In genomic region chr3:95296103-95296469, GRCm38 (mm10) we compare ENCODE assay signal across 9 mouse cellular contexts. TPM values are rescaled to one million over a fixed set of nuclear protein-coding genes. Genes with fewer than 3 reads are reported as not detected.
DNase-seq lines count a peak whose midpoint lies in the region; ATAC-seq lines count a peak whose summit lies in the region.
"Had no signal": no experiment of that assay in that cellular context is flagged by ENCODE, and none has a peak within 500 bp of the region (broad histone marks: within the 10 kb centered on the region; RNA-seq: fewer than 3 reads in every experiment).

No protein-coding gene starts in this region.

- H3K4me1 ChIP-seq in liver, embryonic 11.5 days (replicated peaks; ENCODE audit: control insufficient read depth, insufficient read depth, low read length) = peaks cover 12% of the 10 kb centered on the region

- intact Hi-C loops in heart, postnatal 14 days (cut with DNase I) = no loop called here

- peaks cover 11% of the 10 kb centered on the region; the same call in 1 of the 2 replicates for H3K36me3 ChIP-seq in liver, embryonic 11.5 days (ENCODE audit: control insufficient read depth, insufficient read depth, low read length)

- H3K4me3 ChIP-seq in liver, embryonic 11.5 days (ENCODE audit: low read depth, low read length) = no peak overlapping the region

- H3K27me3 ChIP-seq in liver, embryonic 11.5 days (replicated peaks; ENCODE audit: control insufficient read depth, insufficient read depth, low read length) = no peaks in the 10 kb centered on the region

- no peak overlapping the region for H3K27ac ChIP-seq in liver, embryonic 11.5 days (ENCODE audit: low read depth, low read length)

- peak; percentile 56 to 67 for DNase-seq in cerebellum, postnatal 14 days
- no peak for DNase-seq in cerebellum, adult 9-10 months
- DNase-seq in urinary bladder, postnatal 25 days (ENCODE audit: low spot score) = peak; percentile 45
- no peak for DNase-seq in urinary bladder, postnatal 36 days (ENCODE audit: low spot score in 2 of 2)
- peak; percentile 43 to 64 for DNase-seq in heart, postnatal 14 days
- DNase-seq in liver, embryonic 11.5 days (ENCODE audit: low spot score) = no peak
- peak; percentile 31 to 45 for DNase-seq in natural killer cell, adult 2 months (ENCODE audit: low spot score in 2 of 2)

- 0 out of 2 replicates have a peak, but pooled peaks have one; percentile 30 for ATAC-seq in liver, embryonic 11.5 days (replicated peaks; ENCODE audit: low FRiP score)
- no peak for ATAC-seq in granulocyte monocyte progenitor cell, adult 5-6 weeks (replicated peaks; ENCODE audit: poor library complexity, severe bottlenecking)

- H3K9me3 ChIP-seq in liver, embryonic 11.5 days (ENCODE audit: control insufficient read depth, low read length) = no peaks in the 10 kb centered on the region

- H3K4me2 ChIP-seq in liver, embryonic 11.5 days = no peak overlapping the region

- WGBS in liver, embryonic 11.5 days = 19% methylated on average over 5 of the region's 5 CpGs

- no peak overlapping the region for H3K9ac ChIP-seq in liver, embryonic 11.5 days (ENCODE audit: low read depth, low read length)

RNA-seq across cellular contexts. Expression of gene Anxa9, which starts 10.9 kb away (rescaled TPM):
- under 1 TPM; 0.38 to 0.76 TPM for total RNA-seq in heart, postnatal 14 days (2021)
- 5.5 and 6.7 TPM in 2 replicates for polyA plus RNA-seq in liver, embryonic 11.5 days (2014; fragmentation: Nextera tagmentation; extraction: Ambion mirVana)
- total RNA-seq in granulocyte monocyte progenitor cell, adult 5-6 weeks (2014; fragmentation: Nextera tagmentation) = 15.5 and 18.0 TPM in 2 replicates
- 5.0 and 5.4 TPM in 2 replicates for total RNA-seq in granulocyte monocyte progenitor cell, adult 5-6 weeks (2017)

RNA-seq across cellular contexts. Expression of gene Prune1, which starts 14.2 kb away (rescaled TPM):
- total RNA-seq in heart, postnatal 14 days (2021) = 10 to 100 TPM; 19.8 to 20.4 TPM
- 19.8 and 22.7 TPM in 2 replicates for polyA plus RNA-seq in liver, embryonic 11.5 days (2014; fragmentation: Nextera tagmentation; extraction: Ambion mirVana)
- total RNA-seq in granulocyte monocyte progenitor cell, adult 5-6 weeks (2014; fragmentation: Nextera tagmentation) = 17.8 and 25.4 TPM in 2 replicates
- total RNA-seq in granulocyte monocyte progenitor cell, adult 5-6 weeks (2017) = 9.3 and 11.3 TPM in 2 replicates

RNA-seq across cellular contexts. Expression of gene Mindy1, which starts 14.9 kb away (rescaled TPM):
- 10 to 100 TPM; 22.3 to 25.8 TPM for total RNA-seq in heart, postnatal 14 days (2021)
- polyA plus RNA-seq in liver, embryonic 11.5 days (2014; fragmentation: Nextera tagmentation; extraction: Ambion mirVana) = 29.0 and 29.9 TPM in 2 replicates
- 26.9 and 56.5 TPM in 2 replicates for total RNA-seq in granulocyte monocyte progenitor cell, adult 5-6 weeks (2014; fragmentation: Nextera tagmentation)
- 22.8 and 30.0 TPM in 2 replicates for total RNA-seq in granulocyte monocyte progenitor cell, adult 5-6 weeks (2017)

RNA-seq across cellular contexts. Expression of gene Cers2, which starts 18.5 kb away (rescaled TPM):
- 10 to 100 TPM; 47.4 to 47.6 TPM for total RNA-seq in heart, postnatal 14 days (2021)
- polyA plus RNA-seq in liver, embryonic 11.5 days (2014; fragmentation: Nextera tagmentation; extraction: Ambion mirVana) = 178 and 182 TPM in 2 replicates
- 193 and 213 TPM in 2 replicates for total RNA-seq in granulocyte monocyte progenitor cell, adult 5-6 weeks (2014; fragmentation: Nextera tagmentation)
- 87.8 and 88.6 TPM in 2 replicates for total RNA-seq in granulocyte monocyte progenitor cell, adult 5-6 weeks (2017)

RNA-seq across cellular contexts. Expression of gene Bnipl, which starts 45.1 kb away (rescaled TPM):
- under 1 TPM in 1 of 2 experiments, not detected in 1; 0.32 TPM for total RNA-seq in heart, postnatal 14 days (2021)
- 0.08 and 0.25 TPM in 2 replicates for polyA plus RNA-seq in liver, embryonic 11.5 days (2014; fragmentation: Nextera tagmentation; extraction: Ambion mirVana)
- total RNA-seq in granulocyte monocyte progenitor cell, adult 5-6 weeks (2014; fragmentation: Nextera tagmentation) = 0.88 TPM in 1 of 2 replicates, not detected in the other
- not detected in 2 replicates for total RNA-seq in granulocyte monocyte progenitor cell, adult 5-6 weeks (2017)
- total RNA-seq: hematopoietic stem cell, adult 5-6 weeks had no signal

Comparison
In these comparisons a context has a peak if more than half of its experiments do, and no peak if none do; other contexts are left out.
1. DNase-seq: peak in cerebellum, postnatal 14 days (2 of 2), urinary bladder, postnatal 25 days (single experiment), heart, postnatal 14 days (2 of 2) and natural killer cell, adult 2 months (2 of 2); none in cerebellum, adult 9-10 months (single experiment), urinary bladder, postnatal 36 days (0 of 2) and liver, embryonic 11.5 days (single experiment).